Mouse (Mus musculus) intestine, embryonic 15.5 days (tissue): ENCODE results near the gene Drosha. TPM values are rescaled to one million over a fixed set of nuclear protein-coding genes. Genes with fewer than 3 reads are reported as not detected.
A peak's percentile ranks its signal among the peaks of the same experiment; 100 is the strongest.
"Not testable (repeated sequence)": the region's sequence is repeated elsewhere in the genome, so short reads cannot be mapped to it uniquely, and the experiment has no call there.

ENCODE experiments used
- ATAC-seq: fragments of 200-750 bp; cut with Nextera tagmentation; 2 replicates; pipeline ENCODE4 v1.8.0; 2017; ENCODE audit warnings: moderate TSS enrichment, moderate library complexity
- H3K27ac ChIP-seq: fragments of 300-500 bp; sonication (generic); 2 replicates; pipeline ENCODE4 v1.5.1; 2015; ENCODE audit warnings: mild to moderate bottlenecking, inconsistent platforms
- H3K27me3 ChIP-seq: fragments of 300-500 bp; sonication (generic); replicated peaks from 2 replicates; pipeline ENCODE4 v1.6.1; 2015; ENCODE audit warnings: inconsistent platforms
- H3K36me3 ChIP-seq: fragments of 300-500 bp; sonication (generic); 2 replicates; pipeline ENCODE4 v1.6.1; 2015; ENCODE audit warnings: inconsistent platforms
- H3K4me1 ChIP-seq: fragments of 300-500 bp; sonication (generic); replicated peaks from 2 replicates; pipeline ENCODE4 v1.6.1; 2015; ENCODE audit warnings: inconsistent platforms
- H3K4me2 ChIP-seq: fragments of 300-500 bp; sonication (generic); replicated peaks from 2 replicates; pipeline ENCODE4 v1.6.1; 2015; ENCODE audit warnings: mild to moderate bottlenecking, inconsistent platforms
- H3K4me3 ChIP-seq: fragments of 300-500 bp; sonication (generic); replicated peaks from 2 replicates; pipeline ENCODE4 v1.5.1; 2015; ENCODE audit warnings: inconsistent platforms
- H3K9ac ChIP-seq: fragments of 300-500 bp; sonication (generic); 2 replicates; pipeline ENCODE4 v1.6.1; 2015; ENCODE audit warnings: inconsistent platforms
- H3K9me3 ChIP-seq: fragments of 300-500 bp; sonication (generic); 2 replicates; pipeline ENCODE4 v1.6.1; 2016; ENCODE audit warnings: inconsistent platforms
- WGBS: fragments of 180-500 bp; shearing (Covaris S2); methylation state at CpG from one replicate; pipeline ENCODE4 v1.1.7; 2015; 5-methylcytosine and 5-hydroxymethylcytosine counted together
- polyA plus RNA-seq: library from polyadenylated mRNA; unstranded; fragments of >200 nt; fragmentation: Nextera tagmentation; extraction: Ambion mirVana; gene quantifications from 2 replicates; pipeline ENCODE4 v1.2.1, GENCODE M21; 2015

Gene Drosha
- polyA plus RNA-seq, 1 experiment from 2014 or later = 29.9 TPM

- H3K27ac ChIP-seq = no peak overlapping the region
- no peaks in the 10 kb centered on the region for H3K9me3 ChIP-seq
- H3K4me3 ChIP-seq = no peak overlapping the region
- H3K9ac ChIP-seq = no peak overlapping the region
- no peak for ATAC-seq
- H3K36me3 ChIP-seq = peaks cover 20% of the 10 kb centered on the region
- no peaks in the 10 kb centered on the region for H3K4me1 ChIP-seq
- no peak overlapping the region for H3K4me2 ChIP-seq
- WGBS = 78% methylated on average over 24 of the region's 24 CpGs
- H3K27me3 ChIP-seq = no peaks in the 10 kb centered on the region
These were observed 95.6 kb downstream of the Drosha start for GRCm38 (mm10) chr15:12919967-12920870.

- Histone ChIP-seq H3K27ac (no peak overlapping the region), H3K36me3 (peaks cover 24% of the 10 kb centered on the region), H3K27me3 (no peaks in the 10 kb centered on the region), H3K9me3 (no peaks in the 10 kb centered on the region), H3K9ac (no peak overlapping the region), H3K4me1 (no peaks in the 10 kb centered on the region), H3K4me2 (no peak overlapping the region), H3K4me3 (no peak overlapping the region)
- no peak for ATAC-seq
- 94% methylated on average over 6 of the region's 6 CpGs for WGBS
These were observed 97.3 kb downstream of the Drosha start for GRCm38 (mm10) chr15:12921901-12922300.

DNA sequence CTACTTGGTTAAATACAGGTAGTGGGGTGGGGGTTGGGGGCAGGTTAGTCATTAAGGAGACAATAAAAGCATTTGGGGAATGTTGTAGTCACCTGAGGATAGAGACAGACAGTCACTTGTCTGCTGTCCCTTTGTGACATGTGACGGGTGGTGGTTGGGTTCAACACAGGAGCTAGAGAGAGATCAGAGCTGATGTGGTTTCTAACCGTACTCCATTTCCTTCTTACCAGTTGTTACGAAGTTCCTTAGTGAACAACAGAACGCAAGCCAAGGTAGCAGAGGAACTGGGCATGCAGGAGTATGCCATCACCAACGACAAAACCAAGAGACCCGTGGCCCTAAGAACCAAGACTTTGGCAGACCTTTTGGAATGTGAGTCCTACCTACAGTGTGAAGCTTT lies 99.2 kb downstream of the Drosha start:
- no peaks in the 10 kb centered on the region for H3K27me3 ChIP-seq
- H3K27ac ChIP-seq = no peak overlapping the region
- no peak overlapping the region for H3K4me3 ChIP-seq
- no peak for ATAC-seq
- no peak overlapping the region for H3K9ac ChIP-seq
- WGBS = 93% methylated on average over 6 of the region's 6 CpGs
- H3K4me2 ChIP-seq = no peak overlapping the region
- H3K36me3 ChIP-seq = peaks cover 23% of the 10 kb centered on the region
- no peaks in the 10 kb centered on the region for H3K4me1 ChIP-seq
- H3K9me3 ChIP-seq = no peaks in the 10 kb centered on the region

GRCm38 (mm10) chr15:12931481-12931880 lies 106.9 kb downstream of the Drosha start:
- ATAC-seq = no peak
- Histone ChIP-seq H3K4me2 (no peak overlapping the region), H3K4me1 (no peaks in the 10 kb centered on the region), H3K27me3 (no peaks in the 10 kb centered on the region), H3K9ac (no peak overlapping the region), H3K9me3 (no peaks in the 10 kb centered on the region), H3K36me3 (peaks cover 17% of the 10 kb centered on the region), H3K4me3 (no peak overlapping the region), H3K27ac (no peak overlapping the region)
- 74% methylated on average over 5 of the region's 5 CpGs for WGBS

DNA sequence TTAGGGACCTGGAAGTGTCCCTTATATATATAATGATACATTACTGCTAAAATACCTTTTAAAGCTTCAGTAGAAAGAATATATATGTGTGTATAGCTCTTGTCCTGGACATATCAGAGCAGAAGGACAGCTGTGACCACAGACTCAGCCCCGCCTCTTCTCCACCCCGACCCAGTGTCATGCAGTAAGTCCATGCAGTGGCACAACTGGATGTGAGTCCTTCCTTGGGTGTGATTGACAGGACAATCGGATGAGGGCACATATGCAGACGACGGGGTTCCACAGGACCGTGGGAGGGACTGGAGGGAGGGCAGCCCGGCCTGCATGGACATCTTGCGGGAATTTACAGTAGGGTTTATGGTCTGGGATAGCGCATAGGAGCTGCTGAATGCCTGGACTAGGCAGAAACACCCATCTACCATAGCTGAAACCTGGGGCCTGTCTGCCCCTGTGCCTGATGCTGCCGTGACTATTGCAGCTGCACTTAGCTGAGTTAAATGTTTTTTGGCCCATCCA lies 111.7 kb downstream of the Drosha start:
- H3K4me2 ChIP-seq = no peak overlapping the region
- no peak overlapping the region for H3K27ac ChIP-seq
- no peaks in the 10 kb centered on the region for H3K4me1 ChIP-seq
- H3K36me3 ChIP-seq = no peaks in the 10 kb centered on the region
- H3K4me3 ChIP-seq = no peak overlapping the region
- H3K27me3 ChIP-seq = no peaks in the 10 kb centered on the region
- ATAC-seq = no peak
- H3K9ac ChIP-seq = no peak overlapping the region
- no peaks in the 10 kb centered on the region for H3K9me3 ChIP-seq
- 92% methylated on average over 10 of the region's 10 CpGs for WGBS

- H3K27me3 ChIP-seq, H3K9me3 ChIP-seq, H3K27ac ChIP-seq, H3K9ac ChIP-seq, H3K4me1 ChIP-seq, H3K4me3 ChIP-seq, H3K4me2 ChIP-seq, H3K36me3 ChIP-seq: not testable (repeated sequence)
- whole genome bisulfite sequencing = 87% methylated on average over 3 of the region's 3 CpGs
- peak; percentile 36 for ATAC-seq
These were observed 112.7 kb downstream of the Drosha start for GRCm38 (mm10) chr15:12937326-12937725.

DNA sequence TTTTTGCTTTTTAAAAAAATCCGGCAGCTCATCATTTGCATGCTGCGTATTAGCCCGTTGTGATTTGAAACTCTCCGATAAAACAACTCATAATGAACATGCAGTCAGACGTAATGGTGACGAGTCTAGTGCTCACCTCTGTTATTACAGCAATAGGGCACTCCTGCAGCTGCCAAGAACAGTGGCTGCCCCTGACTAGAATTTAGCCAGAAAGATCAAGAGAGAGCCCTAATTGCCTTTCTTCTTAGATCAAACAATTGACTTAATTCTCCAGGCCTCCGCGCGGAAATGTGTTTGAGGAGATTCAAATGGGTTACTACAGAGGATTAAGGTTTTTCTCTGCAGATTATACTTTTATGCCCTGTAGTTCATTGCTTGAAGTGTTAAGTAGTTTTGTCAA lies 116.5 kb downstream of the Drosha start:
- H3K4me3 ChIP-seq = no peak overlapping the region
- no peak for ATAC-seq
- H3K4me2 ChIP-seq = no peak overlapping the region
- 74% methylated on average over 9 of the region's 9 CpGs for WGBS
- no peaks in the 10 kb centered on the region for H3K4me1 ChIP-seq
- H3K27ac ChIP-seq = no peak overlapping the region
- no peaks in the 10 kb centered on the region for H3K9me3 ChIP-seq
- no peak overlapping the region for H3K9ac ChIP-seq
- no peaks in the 10 kb centered on the region for H3K27me3 ChIP-seq
- H3K36me3 ChIP-seq = no peaks in the 10 kb centered on the region

- Histone ChIP-seq H3K4me3 (no peak overlapping the region), H3K4me2 (no peak overlapping the region), H3K36me3 (no peaks in the 10 kb centered on the region), H3K9ac (no peak overlapping the region), H3K4me1 (no peaks in the 10 kb centered on the region), H3K27ac (no peak overlapping the region), H3K9me3 (no peaks in the 10 kb centered on the region), H3K27me3 (no peaks in the 10 kb centered on the region)
- ATAC-seq = no peak
- WGBS = 51% methylated on average over 14 of the region's 14 CpGs
These were observed 117.1 kb downstream of the Drosha start for GRCm38 (mm10) chr15:12941651-12942180.

DNA sequence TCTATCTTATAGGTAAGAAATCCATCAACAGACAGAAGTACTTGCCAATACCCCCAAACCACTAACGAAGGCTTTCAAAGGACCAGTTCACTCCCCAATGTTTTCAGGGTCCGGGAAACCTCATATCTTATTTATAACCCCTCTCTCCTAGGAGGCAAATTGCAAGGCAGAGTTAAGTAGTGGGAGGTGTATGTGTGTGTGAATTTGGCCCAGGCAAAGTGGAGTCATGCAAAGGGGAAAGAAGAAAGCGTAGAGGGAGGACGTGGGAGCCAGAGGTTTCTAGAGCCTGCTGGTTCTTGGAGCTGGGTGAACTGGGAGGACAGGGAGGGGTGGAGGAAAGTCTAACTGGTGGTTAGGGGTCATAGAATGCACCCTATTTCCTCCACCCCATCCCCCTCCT lies 117.8 kb downstream of the Drosha start:
- no peak overlapping the region for H3K27ac ChIP-seq
- ATAC-seq = no peak
- H3K9me3 ChIP-seq = no peaks in the 10 kb centered on the region
- no peak overlapping the region for H3K4me3 ChIP-seq
- H3K27me3 ChIP-seq = no peaks in the 10 kb centered on the region
- H3K9ac ChIP-seq = no peak overlapping the region
- 83% methylated on average over 4 of the region's 4 CpGs for WGBS
- H3K4me1 ChIP-seq = no peaks in the 10 kb centered on the region
- H3K4me2 ChIP-seq = no peak overlapping the region
- no peaks in the 10 kb centered on the region for H3K36me3 ChIP-seq

- WGBS = 81% methylated on average over 5 of the region's 5 CpGs
- Histone ChIP-seq H3K9ac (no peak overlapping the region), H3K4me2 (no peak overlapping the region), H3K4me3 (no peak overlapping the region), H3K4me1 (no peaks in the 10 kb centered on the region), H3K36me3 (no peaks in the 10 kb centered on the region), H3K27ac (no peak overlapping the region), H3K27me3 (no peaks in the 10 kb centered on the region), H3K9me3 (no peaks in the 10 kb centered on the region)
- ATAC-seq = no peak
These were observed 133.4 kb downstream of the Drosha start for GRCm38 (mm10) chr15:12958051-12958450.

DNA sequence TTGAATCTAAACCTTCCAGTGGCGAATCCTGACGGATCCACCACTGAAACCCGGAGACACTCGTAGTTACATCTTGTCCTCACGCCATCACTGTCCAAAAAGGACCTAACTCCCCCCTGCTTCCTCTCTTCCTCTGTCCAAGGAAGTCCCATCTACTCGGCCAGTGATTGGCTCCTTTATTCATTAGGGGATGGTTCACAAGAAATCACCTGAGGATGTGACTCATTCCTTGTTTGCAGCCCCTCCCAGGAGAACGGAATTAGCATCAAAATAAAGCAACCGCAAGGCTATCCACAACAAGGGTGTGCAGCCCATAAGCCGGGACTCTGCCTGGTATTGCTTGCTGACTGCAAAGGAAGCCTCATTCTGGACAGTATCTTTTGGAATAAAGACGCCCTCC lies 137.6 kb downstream of the Drosha start:
- 86% methylated on average over 10 of the region's 10 CpGs for WGBS
- Histone ChIP-seq H3K4me3 (no peak overlapping the region), H3K9ac (no peak overlapping the region), H3K27ac (no peak overlapping the region), H3K36me3 (no peaks in the 10 kb centered on the region), H3K27me3 (no peaks in the 10 kb centered on the region), H3K9me3 (no peaks in the 10 kb centered on the region), H3K4me1 (no peaks in the 10 kb centered on the region), H3K4me2 (no peak overlapping the region)
- no peak for ATAC-seq

- H3K27ac ChIP-seq = no peak overlapping the region
- 77% methylated on average over 5 of the region's 5 CpGs for whole genome bisulfite sequencing
- ATAC-seq = no peak
- no peaks in the 10 kb centered on the region for H3K4me1 ChIP-seq
- H3K36me3 ChIP-seq = no peaks in the 10 kb centered on the region
- no peak overlapping the region for H3K4me2 ChIP-seq
- H3K9me3 ChIP-seq = no peaks in the 10 kb centered on the region
- H3K9ac ChIP-seq = no peak overlapping the region
- H3K27me3 ChIP-seq = no peaks in the 10 kb centered on the region
- H3K4me3 ChIP-seq = no peak overlapping the region
These were observed 140.6 kb downstream of the Drosha start for GRCm38 (mm10) chr15:12965209-12965608.

DNA sequence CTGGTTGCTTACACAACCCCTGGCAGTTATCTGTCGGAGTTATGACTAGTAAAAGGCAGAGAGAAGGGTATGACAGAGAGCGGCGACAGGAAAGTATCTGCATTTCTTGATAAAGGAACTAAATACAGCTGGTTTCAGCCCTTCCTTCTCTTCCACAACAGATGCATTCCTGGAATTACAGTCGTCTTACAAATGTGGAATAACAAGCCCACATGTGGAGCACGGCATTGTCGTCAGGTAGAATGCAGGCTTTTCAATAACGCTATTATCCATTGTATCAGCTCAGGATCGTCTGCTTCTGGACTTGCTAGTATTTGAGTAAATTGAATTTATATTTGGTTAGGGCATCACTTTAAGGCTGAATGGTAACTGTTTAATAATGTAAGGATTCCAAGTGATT lies 144.2 kb downstream of the Drosha start:
- Histone ChIP-seq H3K4me2 (no peak overlapping the region), H3K4me3 (no peak overlapping the region), H3K36me3 (no peaks in the 10 kb centered on the region), H3K9ac (no peak overlapping the region), H3K27ac (no peak overlapping the region), H3K27me3 (no peaks in the 10 kb centered on the region), H3K9me3 (no peaks in the 10 kb centered on the region), H3K4me1 (no peaks in the 10 kb centered on the region)
- 77% methylated on average over 8 of the region's 8 CpGs for WGBS
- no peak for ATAC-seq
